Comparison of ENCODE assay signal across 8 mouse cellular contexts in genomic region chr15:80800765-80801164, GRCm38 (mm10).
DNase-seq lines count a peak whose midpoint lies in the region; ATAC-seq lines count a peak whose summit lies in the region.

No protein-coding gene starts in this region.

- peak overlapping the region; percentile 24; the same call in 1 of the 2 replicates for H3K27ac ChIP-seq in heart, embryonic 10.5 days
- H3K27ac ChIP-seq in forebrain, embryonic 16.5 days (ENCODE audit: low read length) = no peak overlapping the region
- H3K27ac ChIP-seq in liver, embryonic 12.5 days = peak overlapping the region; percentile 96

- H3K36me3 ChIP-seq in heart, embryonic 10.5 days = no peaks in the 10 kb centered on the region
- H3K36me3 ChIP-seq in forebrain, embryonic 16.5 days (ENCODE audit: control insufficient read depth, insufficient read depth) = no peaks in the 10 kb centered on the region
- peaks cover 7% of the 10 kb centered on the region; the same call in 1 of the 2 replicates for H3K36me3 ChIP-seq in liver, embryonic 12.5 days

- H3K4me1 ChIP-seq in heart, embryonic 10.5 days = peaks cover 47% of the 10 kb centered on the region
- peaks cover 27% of the 10 kb centered on the region for H3K4me1 ChIP-seq in forebrain, embryonic 16.5 days (replicated peaks; ENCODE audit: control insufficient read depth, insufficient read depth, low read length)
- H3K4me1 ChIP-seq in liver, embryonic 12.5 days = peaks cover 63% of the 10 kb centered on the region

- no peak for DNase-seq in heart, embryonic 10.5 days (ENCODE audit: low spot score)
- no peak for DNase-seq in heart, postnatal 36 days
- DNase-seq in CD8-positive naive resting alpha-beta T cell, adult 2 months (ENCODE audit: low read depth in 2 of 2, low spot score in 2 of 2) = peak; percentile 32 to 48
- DNase-seq in urinary bladder, postnatal 25 days (ENCODE audit: low spot score) = no peak
- no peak for DNase-seq in embryo, embryonic 10 days (ENCODE audit: low spot score)
- DNase-seq in thymus, postnatal 10 days (ENCODE audit: low spot score in 2 of 2) = no peak

- H3K9ac ChIP-seq in forebrain, embryonic 16.5 days (replicated peaks; ENCODE audit: low read depth, low read length) = peak overlapping the region; percentile 42
- H3K9ac ChIP-seq in liver, embryonic 12.5 days = peak overlapping the region; percentile 89

- no peak for ATAC-seq in forebrain, embryonic 16.5 days
- no peak for ATAC-seq in liver, embryonic 12.5 days

- no peaks in the 10 kb centered on the region for H3K9me3 ChIP-seq in heart, embryonic 10.5 days
- no peaks in the 10 kb centered on the region for H3K9me3 ChIP-seq in forebrain, embryonic 16.5 days (ENCODE audit: control insufficient read depth, low read length)
- H3K9me3 ChIP-seq in liver, embryonic 12.5 days (replicated peaks) = no peaks in the 10 kb centered on the region

- H3K27me3 ChIP-seq in heart, embryonic 10.5 days (ENCODE audit: insufficient read depth, poor library complexity, severe bottlenecking) = no peaks in the 10 kb centered on the region
- no peaks in the 10 kb centered on the region for H3K27me3 ChIP-seq in forebrain, embryonic 16.5 days (replicated peaks; ENCODE audit: control insufficient read depth, insufficient read depth, low read length)
- H3K27me3 ChIP-seq in liver, embryonic 12.5 days (replicated peaks) = no peaks in the 10 kb centered on the region

- H3K4me3 ChIP-seq in heart, embryonic 10.5 days = peak overlapping the region; percentile 69
- peak overlapping the region; percentile 39 for H3K4me3 ChIP-seq in forebrain, embryonic 16.5 days (replicated peaks; ENCODE audit: low read length)
- H3K4me3 ChIP-seq in liver, embryonic 12.5 days = peak overlapping the region; percentile 77

- intact Hi-C loops in heart, postnatal 36 days (cut with DNase I) = loop anchor here (5.0 kb wide), 1 partner anchor 543 kb away; the partner anchor contains the start of gene Atf4

- WGBS in heart, embryonic 10.5 days = 18% methylated on average over 4 of the region's 4 CpGs
- 3% methylated on average over 4 of the region's 4 CpGs for WGBS in forebrain, embryonic 16.5 days
- 7% methylated on average over 4 of the region's 4 CpGs for WGBS in liver, embryonic 12.5 days (ENCODE audit: insufficient replicate concordance)

- peak overlapping the region; percentile 63 for H3K4me2 ChIP-seq in forebrain, embryonic 16.5 days (ENCODE audit: low read length)
- peak overlapping the region; percentile 78 for H3K4me2 ChIP-seq in liver, embryonic 12.5 days

Comparison
In these comparisons a context has a peak if more than half of its experiments do, and no peak if none do; other contexts are left out.
1. DNase-seq: peak in CD8-positive naive resting alpha-beta T cell, adult 2 months (2 of 2); none in heart, embryonic 10.5 days (single experiment), heart, postnatal 36 days (0 of 2), urinary bladder, postnatal 25 days (single experiment), embryo, embryonic 10 days (single experiment) and thymus, postnatal 10 days (0 of 2).
2. Peak in every context shown above with its lines, with median percentiles within 50 percentile points of each other: H3K4me3 ChIP-seq.